Mouse (Mus musculus) C2C12 (cell line): Measurements from ENCODE around the gene Gm9944.

ENCODE experiments used
- CTCF ChIP-seq: IDR thresholded peaks from one replicate; pipeline ENCODE4 v1.5.1; 2011; ENCODE audit not compliant: control insufficient read depth, insufficient read depth, insufficient read length
- MYOD1 ChIP-seq: IDR thresholded peaks from one replicate; pipeline ENCODE4 v1.6.1; 2011; ENCODE audit warnings: low read depth; ENCODE audit not compliant: control insufficient read depth, insufficient read length
- USF1 ChIP-seq: IDR thresholded peaks from one replicate; pipeline ENCODE4 v1.6.1; 2011; ENCODE audit warnings: low read depth, mild to moderate bottlenecking, control low read depth, moderate library complexity

DNA sequence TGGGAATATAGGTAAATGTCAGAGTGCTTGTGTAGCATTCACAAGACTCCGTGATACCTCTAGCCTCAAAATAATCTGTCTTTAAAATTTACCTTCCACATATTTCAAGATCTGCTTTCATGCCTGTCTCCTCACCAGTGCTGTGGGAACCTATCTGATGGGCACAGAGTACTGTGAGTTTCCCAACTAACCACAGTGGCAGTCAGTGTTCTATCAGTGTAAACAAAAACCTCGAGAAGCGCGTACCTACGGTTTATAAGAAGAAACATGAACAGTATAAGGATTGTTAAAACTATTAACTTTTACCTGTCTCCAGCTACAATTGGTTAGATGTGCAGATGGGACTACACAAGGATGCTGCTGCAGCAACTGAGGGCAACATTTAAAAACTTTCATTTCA lies 19.9 kb downstream of the Gm9944 start:
- TF ChIP-seq CTCF (no peak), MYOD1 (no peak), USF1 (no peak)
